Mouse (Mus musculus): ENCODE results near the gene Pnma1. TPM values are rescaled to one million over a fixed set of nuclear protein-coding genes. Genes with fewer than 3 reads are reported as not detected.

Gene Pnma1
- polyA plus RNA-seq (2012; rRNA removed), result 0.93 and 2.0 TPM in 2 replicates

GRCm38 (mm10) chr12:84147954-84148621 is at the start of gene Pnma1:
Gene Pnma1, minus strand, starts transcription at chr12:84148489.

GRCm38 (mm10) chr12:84114153-84114994 is 33.9 kb downstream of the Pnma1 start, which contains the start of gene Dnal1:
Gene Dnal1, plus strand, starts transcription at chr12:84114366.

GRCm38 (mm10) chr12:84100604-84101492 is 47.4 kb downstream of the Pnma1 start, which contains the start of gene Acot6:
Gene Acot6, plus strand, starts transcription at chr12:84100654.

Other genes starting within 250 kb of the Pnma1 start
- 35.5 and 51.8 TPM in 2 replicates for gene Numb, start 226.6 kb downstream of the Pnma1 start, polyA plus RNA-seq (2012; rRNA removed)
- 14.9 and 20.3 TPM in 2 replicates for gene Riox1, start 197.9 kb downstream of the Pnma1 start, polyA plus RNA-seq (2012; rRNA removed)
- gene Heatr4, start 163.6 kb downstream of the Pnma1 start, polyA plus RNA-seq (2012; rRNA removed), result not detected in 2 replicates
- gene Acot2, start 160.6 kb downstream of the Pnma1 start, polyA plus RNA-seq (2012; rRNA removed), result 5.4 and 8.7 TPM in 2 replicates
- gene Acot1, start 139.0 kb downstream of the Pnma1 start, polyA plus RNA-seq (2012; rRNA removed), result 32.5 and 33.4 TPM in 2 replicates
- 0.47 and 0.96 TPM in 2 replicates for gene Acot4, start 110.1 kb downstream of the Pnma1 start, polyA plus RNA-seq (2012; rRNA removed)
- not detected in 2 replicates for gene Gm49366, start 109.6 kb downstream of the Pnma1 start, polyA plus RNA-seq (2012; rRNA removed)
- gene Acot3, start 96.3 kb downstream of the Pnma1 start, polyA plus RNA-seq (2012; rRNA removed), result 0.20 and 0.31 TPM in 2 replicates
- not detected in 2 replicates for gene Acot5, start 79.2 kb downstream of the Pnma1 start, polyA plus RNA-seq (2012; rRNA removed)
- 2.1 and 2.7 TPM in 2 replicates for gene Acot6, start 47.8 kb downstream of the Pnma1 start, polyA plus RNA-seq (2012; rRNA removed)
- gene Dnal1, start 34.1 kb downstream of the Pnma1 start, polyA plus RNA-seq (2012; rRNA removed), result 12.2 and 13.2 TPM in 2 replicates
- 8.9 and 10.4 TPM in 2 replicates for gene Elmsan1, start 70.4 kb upstream of the Pnma1 start, polyA plus RNA-seq (2012; rRNA removed)
- gene Ptgr2, start 136.7 kb upstream of the Pnma1 start, polyA plus RNA-seq (2012; rRNA removed), result 13.6 and 23.7 TPM in 2 replicates
- gene Zfp410, start 168.4 kb upstream of the Pnma1 start, polyA plus RNA-seq (2012; rRNA removed), result 89.7 and 101 TPM in 2 replicates
- 33.5 and 43.3 TPM in 2 replicates for gene Coq6, start 213.2 kb upstream of the Pnma1 start, polyA plus RNA-seq (2012; rRNA removed)
- 8.0 and 9.2 TPM in 2 replicates for gene Fam161b, start 213.3 kb upstream of the Pnma1 start, polyA plus RNA-seq (2012; rRNA removed)